Mouse (Mus musculus): Measurements from ENCODE around the gene Glis3. TPM values are rescaled to one million over a fixed set of nuclear protein-coding genes. Genes with fewer than 3 reads are reported as not detected.

Gene Glis3
- total RNA-seq, 2 experiments from 2014 or later: 0.61 to 1.2 TPM

DNA sequence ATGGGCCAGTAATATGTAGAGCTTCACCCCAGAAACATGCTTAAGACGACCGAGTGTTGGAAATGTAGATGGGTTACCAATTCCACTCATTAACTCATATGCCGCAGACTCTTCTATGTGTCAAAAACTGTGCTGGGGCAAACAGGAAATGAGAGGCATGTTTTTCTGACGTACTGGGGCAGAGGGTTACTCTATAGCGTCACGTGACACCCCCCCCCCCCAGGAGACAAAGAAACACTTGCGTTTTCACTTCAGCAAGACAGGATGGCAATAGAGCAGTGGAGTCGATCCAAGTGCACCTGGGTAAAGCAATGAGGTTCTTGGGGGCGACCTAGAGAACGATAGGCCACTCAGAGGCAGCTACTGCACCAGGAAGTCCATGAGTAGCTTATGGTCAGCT, 67.6 kb downstream of the Glis3 start:
- TF ChIP-seq CTCF (IDR thresholded peaks at IDR 0.05): no peak
- H3K4me3 ChIP-seq: no peak overlapping the region
- DNase-seq: no peak

DNA sequence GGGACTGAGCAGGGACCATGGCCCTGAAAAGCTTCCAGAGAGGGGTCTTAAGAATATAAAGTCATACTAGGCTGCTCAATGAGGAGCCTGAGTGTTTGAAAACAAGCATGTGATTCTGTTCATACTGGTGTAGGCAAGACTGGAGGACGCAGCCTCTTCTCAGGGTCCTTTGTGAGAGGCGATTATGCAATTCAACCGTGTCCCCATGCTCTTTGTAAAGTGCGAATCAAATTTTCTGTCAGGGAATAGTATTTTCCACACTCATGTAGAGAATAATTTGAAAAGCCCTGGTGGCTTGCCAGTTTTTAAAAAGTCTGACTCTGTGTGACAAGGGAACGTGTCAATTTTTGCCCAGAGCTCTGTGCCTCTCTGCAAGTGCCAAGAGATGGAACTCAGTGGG, 71.1 kb downstream of the Glis3 start:
- TF ChIP-seq CTCF (IDR thresholded peaks at IDR 0.05): no peak
- no peak for DNase-seq
- intact Hi-C loops (cut with DNase I): no loop called here
- H3K4me3 ChIP-seq: no peak overlapping the region
- H3K27ac ChIP-seq: no peak overlapping the region

More for the DNA sequence above, 67.6 kb downstream of the Glis3 start:
- intact Hi-C loops (cut with DNase I): no loop called here
- H3K27ac ChIP-seq: no peak overlapping the region

DNA sequence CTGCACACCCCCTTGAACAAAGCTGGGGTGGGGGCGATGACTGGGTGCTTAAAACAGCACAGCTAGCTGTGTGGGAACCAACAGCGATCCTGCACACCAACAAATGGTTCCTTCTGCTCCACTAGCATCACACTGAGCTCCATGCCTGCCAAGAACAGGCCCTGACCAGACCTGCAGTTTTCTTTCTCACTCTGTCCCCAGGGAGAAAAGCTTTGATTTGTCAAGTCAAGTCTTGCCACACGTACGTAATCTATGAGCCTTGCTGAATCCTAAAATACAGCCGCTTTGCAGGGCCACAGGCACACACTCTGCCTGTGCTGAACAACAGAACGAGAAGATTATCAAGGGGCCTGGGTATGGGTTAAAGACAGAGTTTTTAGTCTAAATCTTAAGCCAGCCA, 71.6 kb downstream of the Glis3 start:
- intact Hi-C loops (cut with DNase I): no loop called here
- H3K27ac ChIP-seq: no peak overlapping the region

DNA sequence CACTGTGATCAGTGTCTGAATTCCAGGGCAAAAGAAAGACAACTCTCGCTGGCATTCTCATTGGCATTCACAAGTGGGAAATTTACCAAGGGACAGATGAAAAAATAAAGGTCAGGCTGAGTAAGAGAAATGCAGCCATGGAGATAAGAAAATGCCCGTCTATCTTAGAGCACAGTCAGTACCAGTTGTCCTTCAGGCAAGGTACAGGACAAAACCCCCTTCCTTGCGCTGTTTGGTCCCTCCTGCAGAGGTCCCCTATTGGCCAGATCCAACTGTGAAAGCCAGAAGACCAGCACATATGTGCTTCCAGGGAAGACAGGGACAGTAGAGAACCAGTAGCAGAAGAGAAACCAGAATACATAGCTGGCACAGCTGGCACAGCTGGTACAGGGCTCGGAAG, 79.0 kb downstream of the Glis3 start:
- no peak for DNase-seq
- intact Hi-C loops (cut with DNase I): no loop called here
- Histone ChIP-seq H3K4me3 (no peak overlapping the region), H3K27ac (no peak overlapping the region)
- TF ChIP-seq CTCF (IDR thresholded peaks at IDR 0.05): no peak

More for the DNA sequence above, 71.6 kb downstream of the Glis3 start:
- TF ChIP-seq CTCF (IDR thresholded peaks at IDR 0.05): no peak
- no peak overlapping the region for H3K4me3 ChIP-seq
- DNase-seq: no peak

DNA sequence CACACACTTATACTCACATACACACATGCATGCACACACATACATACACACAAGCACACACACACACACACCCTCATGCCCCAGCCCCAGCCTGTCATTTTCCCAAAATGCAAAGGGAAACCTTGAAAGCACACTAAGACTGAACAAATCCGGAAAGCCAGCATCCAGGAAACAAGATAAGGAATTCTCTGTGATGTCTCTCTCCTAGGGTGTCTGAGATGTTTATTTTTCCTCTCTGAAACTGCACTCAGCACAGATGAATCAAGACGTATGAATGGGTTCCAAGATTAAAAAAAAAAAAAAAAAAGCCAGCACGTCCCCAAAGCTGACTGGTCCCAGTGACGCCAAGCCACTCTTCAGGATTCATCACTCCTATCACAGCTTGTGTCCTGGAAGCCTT, 85.7 kb downstream of the Glis3 start:
- H3K4me3 ChIP-seq: no peak overlapping the region
- no peak overlapping the region for H3K27ac ChIP-seq
- intact Hi-C loops (cut with DNase I): no loop called here
- no peak for DNase-seq
- no peak for TF ChIP-seq CTCF (IDR thresholded peaks at IDR 0.05)

DNA sequence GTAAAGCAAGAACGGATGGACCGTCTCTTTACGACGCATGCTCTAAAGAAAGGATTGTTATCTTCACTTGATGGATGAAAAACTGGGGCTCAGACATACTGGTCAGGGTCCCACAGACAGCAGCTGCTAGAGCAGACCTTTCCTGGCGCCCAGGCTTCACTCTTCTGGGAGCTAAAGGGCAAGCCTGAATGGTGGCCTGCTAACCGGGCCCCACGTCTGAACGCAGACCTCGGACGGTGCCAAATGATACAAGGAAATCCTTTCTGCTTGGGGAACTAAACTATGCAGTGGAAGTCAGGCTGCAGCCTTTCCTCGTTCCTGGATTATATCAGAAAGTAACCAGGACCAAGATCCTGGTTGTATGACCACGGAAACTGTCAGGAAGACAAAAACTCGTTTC, 86.9 kb downstream of the Glis3 start:
- Histone ChIP-seq H3K27ac (no peak overlapping the region), H3K4me3 (no peak overlapping the region)
- intact Hi-C loops (cut with DNase I): no loop called here
- DNase-seq: no peak
- no peak for TF ChIP-seq CTCF (IDR thresholded peaks at IDR 0.05)

DNA sequence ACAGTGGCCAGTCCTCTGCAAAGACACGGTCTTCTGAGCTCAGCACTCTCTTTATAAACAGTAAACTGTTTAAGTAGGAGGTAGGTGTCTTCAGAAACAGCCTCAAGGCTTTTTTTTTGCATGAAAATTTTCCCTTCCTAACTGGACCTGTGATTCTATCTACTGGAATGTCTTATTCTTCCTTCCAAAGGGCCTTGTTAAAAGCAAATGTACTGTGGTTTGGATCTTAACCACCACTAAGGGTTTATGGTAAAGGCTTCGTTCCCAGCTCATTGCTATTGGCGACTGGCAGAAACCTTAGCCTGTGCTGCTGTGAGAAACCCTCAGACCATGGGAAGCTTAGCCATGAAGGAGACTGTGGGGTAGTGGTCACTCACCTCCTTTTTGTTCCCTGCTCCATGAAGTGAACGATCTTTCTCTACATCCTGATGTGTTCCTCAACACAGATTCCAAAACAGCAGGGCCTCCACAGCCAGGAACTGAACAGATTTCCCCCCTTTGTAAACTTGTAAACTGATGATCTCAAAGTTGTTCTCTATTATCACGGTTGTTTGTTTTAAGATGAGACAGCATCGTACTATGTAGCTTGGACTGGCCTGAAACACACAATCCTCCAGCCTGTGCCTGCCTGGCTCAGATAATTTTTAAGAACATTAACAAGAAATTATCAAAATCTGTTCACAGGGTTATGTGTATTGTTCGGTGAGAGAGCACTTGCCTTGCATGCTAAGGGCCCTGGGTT, 88.0 kb downstream of the Glis3 start:
- no peak for DNase-seq
- intact Hi-C loops (cut with DNase I): no loop called here
- H3K4me3 ChIP-seq: no peak overlapping the region
- no peak overlapping the region for H3K27ac ChIP-seq
- no peak for TF ChIP-seq CTCF (IDR thresholded peaks at IDR 0.05)

DNA sequence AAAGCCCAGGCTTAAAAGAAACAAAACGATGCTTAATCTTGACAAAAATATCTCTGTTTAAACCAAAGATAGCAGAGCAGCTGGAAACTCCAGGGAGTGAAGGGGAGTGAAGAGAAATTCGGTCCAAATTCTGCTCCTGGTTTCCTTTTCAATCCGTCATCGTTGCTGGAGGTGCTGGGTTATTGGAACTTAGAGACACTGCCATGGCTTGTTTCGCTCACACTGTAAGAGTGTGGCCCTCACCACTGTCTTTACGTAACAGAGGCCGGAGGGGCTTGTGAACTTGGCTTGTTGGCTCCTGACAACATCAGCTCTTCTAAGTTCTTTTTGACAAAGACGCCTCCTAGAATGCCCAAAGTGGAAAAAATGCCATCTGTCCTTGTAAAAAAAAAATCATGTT, 99.4 kb downstream of the Glis3 start:
- no peak for TF ChIP-seq CTCF (IDR thresholded peaks at IDR 0.05)
- no peak overlapping the region for H3K4me3 ChIP-seq
- no peak for DNase-seq
- no peak overlapping the region for H3K27ac ChIP-seq
- intact Hi-C loops (cut with DNase I): no loop called here

DNA sequence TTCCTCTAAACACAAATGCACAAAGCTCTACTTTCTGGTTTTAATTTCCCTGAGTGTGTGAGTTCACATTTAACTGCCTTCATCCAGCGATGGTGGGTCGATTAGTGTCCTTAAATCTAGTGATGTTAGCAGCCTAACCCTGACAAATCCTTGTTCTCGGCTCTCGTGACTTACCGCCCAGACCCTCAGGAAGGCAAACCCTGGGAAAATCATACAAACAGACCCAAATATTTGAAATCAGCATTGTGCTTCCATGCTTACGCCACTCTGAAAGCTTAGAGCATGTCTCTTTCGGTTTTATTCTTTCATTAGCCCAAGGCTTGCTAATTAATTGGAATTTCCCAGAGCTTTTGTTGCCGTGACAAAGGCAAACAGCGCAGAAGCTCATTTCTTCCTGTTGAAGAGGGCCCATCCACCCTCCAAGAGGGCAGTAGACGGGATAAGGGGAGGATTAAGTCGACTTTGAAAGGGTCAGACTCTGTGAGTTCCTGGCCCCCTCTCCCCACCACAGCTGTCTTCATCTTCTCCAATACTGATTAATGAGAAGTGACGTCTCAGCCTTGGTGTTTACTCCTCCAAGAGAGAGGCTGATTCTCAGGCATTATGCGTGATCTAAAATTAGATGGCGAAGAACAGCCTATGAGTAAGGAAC, 100.0 kb downstream of the Glis3 start:
- Histone ChIP-seq H3K4me3 (no peak overlapping the region), H3K27ac (no peak overlapping the region)
- no peak for TF ChIP-seq CTCF (IDR thresholded peaks at IDR 0.05)
- no peak for DNase-seq
- intact Hi-C loops (cut with DNase I): no loop called here

DNA sequence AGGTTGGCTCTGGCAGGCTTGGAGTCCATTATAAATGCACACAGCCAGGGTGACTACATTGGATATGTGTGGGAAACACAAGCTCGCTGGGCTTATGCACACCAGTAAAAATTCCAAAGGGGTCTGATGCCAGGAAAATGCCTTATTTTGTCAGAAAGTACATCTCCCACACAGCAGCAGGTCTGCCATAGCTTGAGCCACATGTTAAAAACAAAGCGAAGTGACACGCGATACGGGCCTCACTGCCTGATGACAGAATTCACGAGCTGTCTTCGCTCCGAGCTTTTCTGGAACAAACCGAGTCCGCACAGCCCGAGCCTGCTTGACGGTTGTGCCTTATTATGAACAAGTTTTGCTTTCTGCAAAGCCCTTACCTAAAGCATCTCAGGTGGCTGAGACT, 102.9 kb downstream of the Glis3 start:
- no peak overlapping the region for H3K4me3 ChIP-seq
- H3K27ac ChIP-seq: no peak overlapping the region
- intact Hi-C loops (cut with DNase I): no loop called here
- no peak for TF ChIP-seq CTCF (IDR thresholded peaks at IDR 0.05)
- DNase-seq: no peak

DNA sequence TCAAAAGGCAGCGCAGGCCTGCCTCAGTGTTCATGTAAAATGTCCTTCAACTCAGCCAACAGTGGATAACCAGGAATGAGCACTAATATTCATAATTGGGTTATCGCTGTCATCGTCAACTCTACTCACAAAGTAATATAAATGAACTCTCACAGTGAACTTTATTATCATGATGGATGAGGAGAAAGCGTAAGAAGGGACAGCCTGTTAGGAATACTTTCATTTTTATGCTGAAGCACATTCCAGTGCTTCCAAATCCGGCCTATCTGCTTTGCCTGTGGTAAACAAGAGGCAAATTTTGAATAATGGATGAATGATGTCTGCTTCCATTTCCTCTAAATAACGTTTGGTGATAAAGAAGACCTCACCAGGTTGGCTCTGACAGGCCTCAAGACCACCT, 103.3 kb downstream of the Glis3 start:
- TF ChIP-seq CTCF (IDR thresholded peaks at IDR 0.05): no peak
- DNase-seq: no peak
- intact Hi-C loops (cut with DNase I): no loop called here
- H3K4me3 ChIP-seq: no peak overlapping the region
- no peak overlapping the region for H3K27ac ChIP-seq

DNA sequence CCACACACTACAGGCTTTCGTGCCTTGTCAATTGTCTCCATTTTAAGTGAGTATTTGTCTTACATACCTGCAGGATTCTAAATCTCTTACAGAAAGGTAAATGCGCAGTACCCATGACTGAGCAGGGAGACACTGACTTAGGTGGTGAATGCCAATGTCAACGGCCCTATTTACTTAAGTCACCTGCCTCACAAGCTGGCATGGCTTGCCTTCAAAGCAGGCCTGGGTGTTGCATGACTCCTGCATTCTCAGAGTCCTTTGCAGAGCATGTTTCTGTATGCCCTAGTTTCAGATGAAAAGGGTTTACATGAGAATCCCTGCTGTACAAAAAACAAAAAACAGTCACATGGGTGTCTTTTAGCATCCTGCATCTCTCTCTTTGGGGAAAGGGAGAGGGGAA, 106.2 kb downstream of the Glis3 start:
- intact Hi-C loops (cut with DNase I): no loop called here
- Histone ChIP-seq H3K4me3 (no peak overlapping the region), H3K27ac (no peak overlapping the region)
- no peak for DNase-seq
- no peak for TF ChIP-seq CTCF (IDR thresholded peaks at IDR 0.05)

DNA sequence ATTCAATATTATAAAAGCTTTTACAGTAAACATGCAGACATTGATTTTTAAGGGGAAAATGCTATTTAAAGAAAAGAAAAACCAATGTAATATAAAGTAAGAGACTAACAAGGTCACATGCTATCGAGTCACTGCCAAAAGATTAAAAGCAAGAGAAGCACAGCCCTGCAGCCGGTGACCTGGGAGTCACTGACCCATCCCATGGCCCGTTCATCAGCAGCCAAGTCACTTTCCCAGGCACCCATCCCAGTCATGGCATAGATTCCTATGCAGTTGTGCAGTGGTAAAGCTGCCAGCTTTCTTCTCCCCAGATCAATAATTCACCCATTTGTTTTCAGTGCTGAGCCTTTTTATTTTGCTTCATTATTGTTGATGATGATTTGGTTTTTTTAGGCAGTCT, 110.0 kb downstream of the Glis3 start:
- no peak for DNase-seq
- no peak for TF ChIP-seq CTCF (IDR thresholded peaks at IDR 0.05)
- Histone ChIP-seq H3K4me3 (no peak overlapping the region), H3K27ac (no peak overlapping the region)
- intact Hi-C loops (cut with DNase I): no loop called here

DNA sequence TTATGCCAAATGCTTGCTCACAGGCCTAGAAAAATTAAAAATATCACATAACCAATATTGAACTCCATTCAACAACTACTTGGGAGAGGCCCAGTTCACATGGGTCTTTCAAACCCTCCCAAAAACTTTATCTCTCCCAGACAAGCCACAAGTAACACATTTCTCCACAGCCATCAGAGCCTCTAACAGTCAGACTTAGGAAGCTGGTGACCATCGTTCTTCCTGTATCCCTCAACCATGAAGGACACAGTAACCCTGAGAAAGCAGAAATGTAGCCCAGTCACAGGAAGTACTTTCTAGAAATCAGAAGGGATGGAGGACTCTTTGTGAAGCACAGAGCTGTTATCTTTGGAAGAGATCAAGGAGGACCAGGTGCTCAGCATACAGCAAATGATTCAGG, 112.8 kb downstream of the Glis3 start:
- no peak for TF ChIP-seq CTCF (IDR thresholded peaks at IDR 0.05)
- no peak for DNase-seq
- intact Hi-C loops (cut with DNase I): no loop called here
- Histone ChIP-seq H3K4me3 (no peak overlapping the region), H3K27ac (no peak overlapping the region)
